Mouse (Mus musculus) liver, embryonic 14.5 days (tissue): ENCODE results near the gene Nfatc2. TPM values are rescaled to one million over a fixed set of nuclear protein-coding genes. Genes with fewer than 3 reads are reported as not detected.

Source experiments
- ATAC-seq: fragments of 200-750 bp; cut with Nextera tagmentation; 2 replicates; pipeline ENCODE4 v1.8.0; 2017; ENCODE audit warnings: moderate number of reproducible peaks, mild to moderate bottlenecking, moderate library complexity; ENCODE audit not compliant: insufficient read depth
- DNase-seq, 3 experiments: peaks; one replicate each; pipeline ENCODE4 v3.0.0-alpha.2; 2012 to 2013; ENCODE audit warnings: low read depth in 3 of 3, low spot score in 3 of 3
- H3K27ac ChIP-seq: fragments of 300-500 bp; sonication (generic); 2 replicates; pipeline ENCODE4 v1.5.1; 2014; ENCODE audit warnings: moderate library complexity, mild to moderate bottlenecking, control low read depth, inconsistent platforms
- H3K27me3 ChIP-seq: fragments of 300-500 bp; sonication (generic); 2 replicates; pipeline ENCODE4 v1.6.1; 2014; ENCODE audit warnings: mild to moderate bottlenecking, low read length, moderate library complexity; ENCODE audit not compliant: control insufficient read depth, insufficient read depth
- H3K36me3 ChIP-seq: fragments of 300-500 bp; sonication (generic); replicated peaks from 2 replicates; pipeline ENCODE4 v1.6.1; 2014; ENCODE audit warnings: low read depth; ENCODE audit not compliant: control insufficient read depth, insufficient read depth
- H3K4me1 ChIP-seq, 2 experiments: fragments of 200-500 bp in 1 of 2; fragments of 300-500 bp in 1 of 2; sonication (generic) in 1 of 2; replicated peaks; 2 replicates each; pipeline ENCODE4 v1.6.1; 2012 to 2014; ENCODE audit warnings: antibody characterized with exemption in 1 of 2, inconsistent platforms in 1 of 2, low read length in 1 of 2; ENCODE audit not compliant: control insufficient read depth in 2 of 2, insufficient read depth in 2 of 2
- H3K4me2 ChIP-seq: fragments of 300-500 bp; sonication (generic); 2 replicates; pipeline ENCODE4 v1.6.1; 2014; ENCODE audit warnings: low read depth, mild to moderate bottlenecking, control low read depth, moderate library complexity
- H3K4me3 ChIP-seq, 2 experiments: fragments of 200-500 bp in 1 of 2; fragments of 300-500 bp in 1 of 2; sonication (generic) in 1 of 2; 2 replicates each; pipeline ENCODE4 v1.5.1; 2012 to 2014; ENCODE audit warnings: low read depth in 2 of 2, low read length in 2 of 2, mild to moderate bottlenecking in 2 of 2, control low read depth in 1 of 2, inconsistent platforms in 1 of 2, moderate library complexity in 1 of 2; ENCODE audit not compliant: insufficient read depth in 1 of 2
- H3K9ac ChIP-seq: fragments of 300-500 bp; sonication (generic); replicated peaks from 2 replicates; pipeline ENCODE4 v1.6.1; 2014; ENCODE audit warnings: mild to moderate bottlenecking, control low read depth, moderate library complexity
- H3K9me3 ChIP-seq: fragments of 300-500 bp; sonication (generic); 2 replicates; pipeline ENCODE4 v1.6.1; 2016; ENCODE audit warnings: low read length, mixed read lengths; ENCODE audit not compliant: control insufficient read depth
- CTCF ChIP-seq: IDR thresholded peaks from 2 replicates; pipeline ENCODE4 v1.5.1; 2016; ENCODE audit warnings: antibody characterized with exemption, low read depth, control low read depth
- EP300 ChIP-seq: IDR thresholded peaks from 2 replicates; pipeline ENCODE4 v1.6.1; 2016; ENCODE audit warnings: antibody characterized with exemption, low read depth
- WGBS: fragments of 180-500 bp; shearing (Covaris S2); extraction: QIAGEN DNeasy Blood & Tissue Kit; methylation state at CpG from one replicate; pipeline ENCODE4 v1.1.7; 2014; ENCODE audit not compliant: insufficient replicate concordance; 5-methylcytosine and 5-hydroxymethylcytosine counted together
- polyA plus RNA-seq, 2 experiments: library from polyadenylated mRNA; depleted of rRNA in 1 of 2; stranded (reverse) in 1 of 2; unstranded in 1 of 2; fragments of >200 nt; fragmentation: Nextera tagmentation in 1 of 2; extraction: Ambion mirVana in 1 of 2; gene quantifications; 2 replicates each; pipeline versions ENCODE4 v1.2.1 to v1.2.3; 2012 to 2014

The Nfatc2 gene
- polyA plus RNA-seq, 2 experiments = 0.08 to 0.19 TPM

- Histone ChIP-seq H3K27me3 (no peaks in the 10 kb centered on the region; the same call in 1 of the 2 replicates), H3K4me2 (peak overlapping the region; percentile 57), H3K9ac (no peak overlapping the region), H3K27ac (no peak overlapping the region), H3K4me3 (peak overlapping the region; percentile 34 to 41), H3K36me3 (no peaks in the 10 kb centered on the region), H3K4me1 (no peaks in the 10 kb centered on the region), H3K9me3 (no peaks in the 10 kb centered on the region)
- no peak for ATAC-seq
- TF ChIP-seq EP300 = no peak
- TF ChIP-seq CTCF = peak; percentile 86
- DNase-seq = peak in 1 of 3 experiments; percentile 14
- WGBS = 4% methylated on average over 16 of the region's 16 CpGs
These were observed 128.6 kb downstream of the Nfatc2 start for GRCm38 (mm10) chr2:168472899-168473298.

DNA sequence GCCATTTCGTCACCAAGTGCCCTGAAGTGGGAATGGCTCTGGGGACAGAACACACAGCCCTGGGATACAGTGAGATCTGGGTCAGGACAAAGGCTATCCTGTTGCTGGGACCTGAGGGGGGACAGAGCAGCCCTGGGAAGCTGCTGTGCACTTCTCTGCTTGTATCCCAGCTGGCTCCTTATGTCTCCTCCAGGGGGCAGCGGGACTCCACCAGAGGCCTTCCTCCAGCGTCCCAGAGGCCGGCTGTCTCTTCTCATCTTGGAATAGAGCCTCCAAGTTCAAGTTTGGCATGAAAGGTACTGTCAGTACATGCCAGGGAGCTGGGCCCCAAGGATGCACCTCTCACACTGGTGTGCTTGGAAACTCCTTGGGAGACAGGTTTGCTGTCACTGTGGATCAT lies 132.4 kb downstream of the Nfatc2 start:
- Histone ChIP-seq H3K36me3 (no peaks in the 10 kb centered on the region), H3K4me3 (no peak overlapping the region), H3K9ac (no peak overlapping the region), H3K4me1 (no peaks in the 10 kb centered on the region), H3K27ac (no peak overlapping the region), H3K27me3 (no peaks in the 10 kb centered on the region; the same call in 1 of the 2 replicates), H3K9me3 (no peaks in the 10 kb centered on the region), H3K4me2 (no peak overlapping the region)
- TF ChIP-seq CTCF = peak; percentile 65
- no peak for TF ChIP-seq EP300
- ATAC-seq (no peak), DNase-seq (no peak)
- WGBS = 6% methylated on average over 4 of the region's 4 CpGs

DNA sequence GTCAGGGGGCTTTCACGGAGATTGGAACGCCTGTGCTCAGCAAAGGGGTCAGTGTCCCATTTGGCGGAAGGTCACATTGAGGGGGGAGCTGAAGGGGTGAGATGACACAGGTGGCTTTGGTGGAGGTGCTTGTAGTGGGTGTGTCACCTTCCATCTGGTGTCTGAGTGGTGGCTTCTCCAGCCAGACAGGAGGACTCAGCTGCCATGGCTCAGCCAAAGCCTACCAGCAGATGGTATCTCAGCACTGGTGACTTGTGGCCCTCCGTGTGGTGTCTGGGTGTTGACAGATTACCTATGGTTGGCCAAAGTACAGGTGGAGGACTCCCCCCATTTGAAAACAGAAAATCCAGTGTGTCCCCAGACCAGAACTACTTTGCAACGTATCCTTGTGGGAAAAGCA lies 134.3 kb downstream of the Nfatc2 start:
- no peaks in the 10 kb centered on the region for H3K9me3 ChIP-seq
- H3K4me2 ChIP-seq = no peak overlapping the region
- no peaks in the 10 kb centered on the region for H3K36me3 ChIP-seq
- DNase-seq (no peak), ATAC-seq (no peak)
- H3K27ac ChIP-seq = no peak overlapping the region
- TF ChIP-seq EP300 (no peak), CTCF (no peak)
- H3K27me3 ChIP-seq = no peaks in the 10 kb centered on the region
- H3K4me1 ChIP-seq = no peaks in the 10 kb centered on the region
- WGBS = 66% methylated on average over 5 of the region's 5 CpGs
- no peak overlapping the region for H3K9ac ChIP-seq
- H3K4me3 ChIP-seq = no peak overlapping the region

- Histone ChIP-seq H3K9ac (no peak overlapping the region), H3K27ac (no peak overlapping the region), H3K36me3 (no peaks in the 10 kb centered on the region), H3K27me3 (no peaks in the 10 kb centered on the region), H3K4me2 (no peak overlapping the region), H3K4me3 (no peak overlapping the region), H3K9me3 (no peaks in the 10 kb centered on the region), H3K4me1 (no peaks in the 10 kb centered on the region)
- TF ChIP-seq CTCF = no peak
- no peak for TF ChIP-seq EP300
- ATAC-seq = no peak
- 56% methylated on average over 9 of the region's 9 CpGs for WGBS
- no peak for DNase-seq
These were observed 135.4 kb downstream of the Nfatc2 start for GRCm38 (mm10) chr2:168466066-168466465.

DNA sequence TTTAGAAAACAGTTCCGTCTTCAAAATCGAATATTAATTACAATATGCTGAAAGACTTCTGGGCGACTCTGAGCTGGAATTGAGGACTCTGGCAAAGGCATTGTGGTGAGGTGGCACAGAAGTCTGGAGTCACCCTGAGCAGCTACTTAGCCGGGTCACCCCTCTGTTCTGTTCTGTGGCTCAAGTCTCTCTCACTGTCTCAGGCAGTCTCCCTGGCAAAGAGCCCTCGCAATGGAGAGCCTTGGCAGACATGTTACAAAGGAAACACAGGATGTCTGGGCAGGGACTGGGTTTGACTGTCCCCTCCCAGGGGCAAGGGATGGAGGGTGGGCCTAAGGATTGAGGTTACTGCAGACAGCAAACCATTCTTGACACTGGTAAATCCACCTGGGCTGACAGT lies 135.8 kb downstream of the Nfatc2 start:
- TF ChIP-seq EP300 (no peak), CTCF (no peak)
- no peak overlapping the region for H3K4me3 ChIP-seq
- no peaks in the 10 kb centered on the region for H3K4me1 ChIP-seq
- 61% methylated on average over 5 of the region's 5 CpGs for WGBS
- no peak overlapping the region for H3K4me2 ChIP-seq
- H3K27me3 ChIP-seq = no peaks in the 10 kb centered on the region
- no peaks in the 10 kb centered on the region for H3K36me3 ChIP-seq
- no peak overlapping the region for H3K9ac ChIP-seq
- no peak for DNase-seq
- no peak overlapping the region for H3K27ac ChIP-seq
- no peaks in the 10 kb centered on the region for H3K9me3 ChIP-seq
- no peak for ATAC-seq
